Comparison of ENCODE assay signal across 10 mouse cellular contexts in genomic region chr6:86052032-86052459, GRCm38 (mm10). TPM values are rescaled to one million over a fixed set of nuclear protein-coding genes. Genes with fewer than 3 reads are reported as not detected.
A peak's percentile ranks its signal among the peaks of the same experiment; 100 is the strongest.
DNase-seq lines count a peak whose midpoint lies in the region; ATAC-seq lines count a peak whose summit lies in the region.
"Had no signal": no experiment of that assay in that cellular context is flagged by ENCODE, and none has a peak within 500 bp of the region (broad histone marks: within the 10 kb centered on the region; RNA-seq: fewer than 3 reads in every experiment).

No protein-coding gene starts in this region.

- H3K9me3 ChIP-seq in lung, embryonic 16.5 days (ENCODE audit: control insufficient read depth, low read length): no peaks in the 10 kb centered on the region
- H3K9me3 ChIP-seq in liver, embryonic 13.5 days (replicated peaks): no peaks in the 10 kb centered on the region
- H3K9me3 ChIP-seq: megakaryocyte, embryonic 14.5 days had no signal

- no peaks in the 10 kb centered on the region; the same call in 1 of the 2 replicates for H3K4me1 ChIP-seq in lung, embryonic 16.5 days (replicated peaks; ENCODE audit: control insufficient read depth, insufficient read depth, low read length)
- peaks cover 40% of the 10 kb centered on the region for H3K4me1 ChIP-seq in liver, embryonic 13.5 days (replicated peaks)

- H3K4me2 ChIP-seq in lung, embryonic 16.5 days (ENCODE audit: low read depth, low read length): no peak overlapping the region
- H3K4me2 ChIP-seq in liver, embryonic 13.5 days: no peak overlapping the region

- no peaks in the 10 kb centered on the region for H3K27me3 ChIP-seq in lung, embryonic 16.5 days (ENCODE audit: control insufficient read depth, insufficient read depth, low read depth, low read length)
- 0 out of 2 replicates have a peak, but pooled peaks cover 5% of the 10 kb centered on the region for H3K27me3 ChIP-seq in liver, embryonic 13.5 days

- ATAC-seq in lung, embryonic 16.5 days (ENCODE audit: low read depth): 0 out of 2 replicates have a peak, but pooled peaks have one; percentile 51
- peak; percentile 42; the same call in 1 of the 2 replicates for ATAC-seq in liver, embryonic 13.5 days (ENCODE audit: low read depth)
- no peak for ATAC-seq in megakaryocyte progenitor cell, adult 5-6 weeks (replicated peaks; ENCODE audit: poor library complexity)

- 20% methylated on average over 7 of the region's 7 CpGs for WGBS in lung, embryonic 16.5 days
- 23% methylated on average over 7 of the region's 7 CpGs for whole genome bisulfite sequencing in liver, embryonic 13.5 days (ENCODE audit: insufficient replicate concordance)

- peak; percentile 7 for DNase-seq in adrenal gland, postnatal 10 days
- DNase-seq in adrenal gland, postnatal 25 days: no peak
- DNase-seq in lung, postnatal 36 days: no peak
- peak; percentile 32 for DNase-seq in liver, embryonic 13.5 days
- DNase-seq in ovary, postnatal 10 days (ENCODE audit: low spot score): no peak
- no peak for DNase-seq in spleen, postnatal 14 days (ENCODE audit: low spot score in 2 of 2)

- H3K9ac ChIP-seq in lung, embryonic 16.5 days (ENCODE audit: low read length): no peak overlapping the region
- no peak overlapping the region for H3K9ac ChIP-seq in liver, embryonic 13.5 days

- no peak overlapping the region for H3K4me3 ChIP-seq in lung, embryonic 16.5 days (ENCODE audit: low read length)
- no peak overlapping the region for H3K4me3 ChIP-seq in liver, embryonic 13.5 days (replicated peaks)
- H3K4me3 ChIP-seq: megakaryocyte, embryonic 14.5 days had no signal

- H3K27ac ChIP-seq in lung, embryonic 16.5 days (ENCODE audit: low read length): no peak overlapping the region
- H3K27ac ChIP-seq in liver, embryonic 13.5 days: no peak overlapping the region

- no peaks in the 10 kb centered on the region for H3K36me3 ChIP-seq in lung, embryonic 16.5 days (ENCODE audit: control insufficient read depth, insufficient read depth, low read length)
- H3K36me3 ChIP-seq in liver, embryonic 13.5 days: no peaks in the 10 kb centered on the region

RNA-seq across cellular contexts. Expression of gene Add2, which starts 23.6 kb away (rescaled TPM):
- 10 to 100 TPM in 1 of 2 experiments, 1 to 10 TPM in 1; 5.3 to 11.8 TPM for total RNA-seq in adrenal gland, postnatal 10 days (2021)
- 1.3 and 2.0 TPM in 2 replicates for total RNA-seq in adrenal gland, postnatal 25 days (2021)
- polyA plus RNA-seq in lung, embryonic 16.5 days (2015; fragmentation: Nextera tagmentation; extraction: Ambion mirVana): 3.3 and 3.4 TPM in 2 replicates
- 93.3 and 96.2 TPM in 2 replicates for polyA plus RNA-seq in liver, embryonic 13.5 days (2015; fragmentation: Nextera tagmentation; extraction: Ambion mirVana)
- 2.5 and 4.6 TPM in 2 replicates for total RNA-seq in megakaryocyte progenitor cell, adult 5-6 weeks (2015)
- total RNA-seq in megakaryocyte progenitor cell, adult 5-6 weeks (2017): 6.7 and 8.0 TPM in 2 replicates

RNA-seq across cellular contexts. Expression of gene Figla, which starts 36.1 kb away (rescaled TPM):
- not detected for total RNA-seq in adrenal gland, postnatal 10 days (2021)
- total RNA-seq in adrenal gland, postnatal 25 days (2021): not detected in 2 replicates
- polyA plus RNA-seq in lung, embryonic 16.5 days (2015; fragmentation: Nextera tagmentation; extraction: Ambion mirVana): not detected in 2 replicates
- not detected in 2 replicates for polyA plus RNA-seq in liver, embryonic 13.5 days (2015; fragmentation: Nextera tagmentation; extraction: Ambion mirVana)
- total RNA-seq in megakaryocyte progenitor cell, adult 5-6 weeks (2015): not detected in 2 replicates
- total RNA-seq in megakaryocyte progenitor cell, adult 5-6 weeks (2017): not detected in 2 replicates
- polyA plus RNA-seq: gonadal fat pad, adult 2 months had no signal

Comparison
In these comparisons a context has a peak if more than half of its experiments do, and no peak if none do; other contexts are left out.
1. DNase-seq: peak in adrenal gland, postnatal 10 days (single experiment) and liver, embryonic 13.5 days (single experiment); none in adrenal gland, postnatal 25 days (single experiment), lung, postnatal 36 days (single experiment), ovary, postnatal 10 days (single experiment) and spleen, postnatal 14 days (0 of 2).